Mouse (Mus musculus): ENCODE data around the gene Tmem52. TPM values are rescaled to one million over a fixed set of nuclear protein-coding genes. Genes with fewer than 3 reads are reported as not detected.
A peak's percentile ranks its signal among the peaks of the same experiment; 100 is the strongest.

Gene Tmem52
- polyA plus RNA-seq, 1 experiment, result not detected

- H3K4me3 ChIP-seq (replicated peaks), result no peak overlapping the region
- no peaks in the 10 kb centered on the region for H3K36me3 ChIP-seq (ENCODE audit: control insufficient read depth)
- H3K27me3 ChIP-seq (ENCODE audit: control insufficient read depth), result no peaks in the 10 kb centered on the region
- H3K9me3 ChIP-seq (ENCODE audit: control insufficient read depth, low read length), result no peaks in the 10 kb centered on the region
- H3K4me1 ChIP-seq (ENCODE audit: control insufficient read depth), result no peaks in the 10 kb centered on the region
- TF ChIP-seq TAL1 (IDR thresholded peaks at IDR 0.05; ENCODE audit: low read length) (no peak), GATA1 (IDR thresholded peaks at IDR 0.05; ENCODE audit: low read length) (no peak)
These were observed 17.3 kb upstream of the Tmem52 start for GRCm38 (mm10) chr4:155451597-155451996.

GRCm38 (mm10) chr4:155458575-155458974 lies 10.3 kb upstream of the Tmem52 start:
- Histone ChIP-seq H3K9me3 (ENCODE audit: control insufficient read depth, low read length) (no peaks in the 10 kb centered on the region), H3K4me1 (ENCODE audit: control insufficient read depth) (no peaks in the 10 kb centered on the region), H3K27me3 (ENCODE audit: control insufficient read depth) (no peaks in the 10 kb centered on the region; the same call in 1 of the 2 replicates), H3K36me3 (ENCODE audit: control insufficient read depth) (no peaks in the 10 kb centered on the region), H3K4me3 (replicated peaks) (no peak overlapping the region)
- TF ChIP-seq TAL1 (IDR thresholded peaks at IDR 0.05; ENCODE audit: low read length) (no peak), GATA1 (IDR thresholded peaks at IDR 0.05; ENCODE audit: low read length) (no peak)

GRCm38 (mm10) chr4:155463050-155463449 lies 5.9 kb upstream of the Tmem52 start:
- H3K4me1 ChIP-seq (ENCODE audit: control insufficient read depth), result no peaks in the 10 kb centered on the region
- no peaks in the 10 kb centered on the region for H3K36me3 ChIP-seq (ENCODE audit: control insufficient read depth)
- no peak overlapping the region for H3K4me3 ChIP-seq (replicated peaks)
- H3K9me3 ChIP-seq (ENCODE audit: control insufficient read depth, low read length), result no peaks in the 10 kb centered on the region
- TF ChIP-seq TAL1 (IDR thresholded peaks at IDR 0.05; ENCODE audit: low read length) (no peak), GATA1 (IDR thresholded peaks at IDR 0.05; ENCODE audit: low read length) (no peak)
- H3K27me3 ChIP-seq (ENCODE audit: control insufficient read depth), result peaks cover 4% of the 10 kb centered on the region; the same call in 1 of the 2 replicates

- H3K27me3 ChIP-seq (ENCODE audit: control insufficient read depth), result peaks cover 4% of the 10 kb centered on the region; the same call in 1 of the 2 replicates
- no peaks in the 10 kb centered on the region for H3K36me3 ChIP-seq (ENCODE audit: control insufficient read depth)
- H3K4me3 ChIP-seq (replicated peaks), result no peak overlapping the region
- H3K9me3 ChIP-seq (ENCODE audit: control insufficient read depth, low read length), result no peaks in the 10 kb centered on the region
- no peaks in the 10 kb centered on the region; the same call in 1 of the 2 replicates for H3K4me1 ChIP-seq (ENCODE audit: control insufficient read depth)
- no peak for TF ChIP-seq TAL1 (IDR thresholded peaks at IDR 0.05; ENCODE audit: low read length)
- no peak for TF ChIP-seq GATA1 (IDR thresholded peaks at IDR 0.05; ENCODE audit: low read length)
These were observed 5.3 kb upstream of the Tmem52 start for GRCm38 (mm10) chr4:155463611-155464010.

GRCm38 (mm10) chr4:155464061-155464460 lies 4.9 kb upstream of the Tmem52 start:
- no peaks in the 10 kb centered on the region for H3K36me3 ChIP-seq (ENCODE audit: control insufficient read depth)
- H3K4me3 ChIP-seq (replicated peaks), result no peak overlapping the region
- no peaks in the 10 kb centered on the region for H3K9me3 ChIP-seq (ENCODE audit: control insufficient read depth, low read length)
- TF ChIP-seq TAL1 (IDR thresholded peaks at IDR 0.05; ENCODE audit: low read length), result no peak
- no peak for TF ChIP-seq GATA1 (IDR thresholded peaks at IDR 0.05; ENCODE audit: low read length)
- H3K27me3 ChIP-seq (ENCODE audit: control insufficient read depth), result peaks cover 5% of the 10 kb centered on the region
- H3K4me1 ChIP-seq (ENCODE audit: control insufficient read depth), result peaks cover 3% of the 10 kb centered on the region

GRCm38 (mm10) chr4:155465607-155466006 lies 3.3 kb upstream of the Tmem52 start:
- H3K27me3 ChIP-seq (ENCODE audit: control insufficient read depth), result peaks cover 20% of the 10 kb centered on the region
- no peaks in the 10 kb centered on the region for H3K9me3 ChIP-seq (ENCODE audit: control insufficient read depth, low read length)
- peaks cover 9% of the 10 kb centered on the region for H3K4me1 ChIP-seq (ENCODE audit: control insufficient read depth)
- no peaks in the 10 kb centered on the region for H3K36me3 ChIP-seq (ENCODE audit: control insufficient read depth)
- no peak for TF ChIP-seq TAL1 (IDR thresholded peaks at IDR 0.05; ENCODE audit: low read length)
- no peak for TF ChIP-seq GATA1 (IDR thresholded peaks at IDR 0.05; ENCODE audit: low read length)
- H3K4me3 ChIP-seq (replicated peaks), result no peak overlapping the region

- H3K27me3 ChIP-seq (ENCODE audit: control insufficient read depth), result peaks cover 20% of the 10 kb centered on the region
- no peaks in the 10 kb centered on the region for H3K36me3 ChIP-seq (ENCODE audit: control insufficient read depth)
- peaks cover 9% of the 10 kb centered on the region for H3K4me1 ChIP-seq (ENCODE audit: control insufficient read depth)
- no peaks in the 10 kb centered on the region for H3K9me3 ChIP-seq (ENCODE audit: control insufficient read depth, low read length)
- TF ChIP-seq GATA1 (IDR thresholded peaks at IDR 0.05; ENCODE audit: low read length) (no peak), TAL1 (IDR thresholded peaks at IDR 0.05; ENCODE audit: low read length) (no peak)
- no peak overlapping the region for H3K4me3 ChIP-seq (replicated peaks)
These were observed 2.8 kb upstream of the Tmem52 start for GRCm38 (mm10) chr4:155466080-155466479.

- H3K4me1 ChIP-seq (ENCODE audit: control insufficient read depth), result peaks cover 9% of the 10 kb centered on the region
- H3K27me3 ChIP-seq (ENCODE audit: control insufficient read depth), result peaks cover 21% of the 10 kb centered on the region
- no peak overlapping the region for H3K4me3 ChIP-seq (replicated peaks)
- no peaks in the 10 kb centered on the region for H3K36me3 ChIP-seq (ENCODE audit: control insufficient read depth)
- H3K9me3 ChIP-seq (ENCODE audit: control insufficient read depth, low read length), result no peaks in the 10 kb centered on the region
- TF ChIP-seq TAL1 (IDR thresholded peaks at IDR 0.05; ENCODE audit: low read length) (no peak), GATA1 (IDR thresholded peaks at IDR 0.05; ENCODE audit: low read length) (no peak)
These were observed 1.5 kb upstream of the Tmem52 start for GRCm38 (mm10) chr4:155467237-155468010.

- Histone ChIP-seq H3K36me3 (ENCODE audit: control insufficient read depth) (no peaks in the 10 kb centered on the region), H3K4me1 (ENCODE audit: control insufficient read depth) (peaks cover 9% of the 10 kb centered on the region), H3K27me3 (ENCODE audit: control insufficient read depth) (peaks cover 23% of the 10 kb centered on the region), H3K9me3 (ENCODE audit: control insufficient read depth, low read length) (no peaks in the 10 kb centered on the region), H3K4me3 (replicated peaks) (peak overlapping the region; percentile 63)
- no peak for TF ChIP-seq GATA1 (IDR thresholded peaks at IDR 0.05; ENCODE audit: low read length)
- no peak for TF ChIP-seq TAL1 (IDR thresholded peaks at IDR 0.05; ENCODE audit: low read length)
These were observed 812 bp downstream of the Tmem52 start for GRCm38 (mm10) chr4:155469590-155470262.

All from erythroblast, embryonic 14.5 days (primary cell).